Mouse (Mus musculus) spleen, adult 2 months (tissue): ENCODE results near the gene Kcnj15.

Source experiments
- CTCF ChIP-seq: fragments of 200-500 bp; IDR thresholded peaks from 2 replicates; pipeline ENCODE4 v1.5.1; 2011; ENCODE audit warnings: mild to moderate bottlenecking, inconsistent platforms; ENCODE audit not compliant: insufficient read depth, insufficient read length, insufficient replicate concordance; ENCODE audit errors: extremely low read depth
- POLR2A ChIP-seq: fragments of 200-500 bp; IDR thresholded peaks from 2 replicates; pipeline ENCODE4 v1.6.1; 2011; ENCODE audit warnings: low read depth, low read length, inconsistent platforms

DNA sequence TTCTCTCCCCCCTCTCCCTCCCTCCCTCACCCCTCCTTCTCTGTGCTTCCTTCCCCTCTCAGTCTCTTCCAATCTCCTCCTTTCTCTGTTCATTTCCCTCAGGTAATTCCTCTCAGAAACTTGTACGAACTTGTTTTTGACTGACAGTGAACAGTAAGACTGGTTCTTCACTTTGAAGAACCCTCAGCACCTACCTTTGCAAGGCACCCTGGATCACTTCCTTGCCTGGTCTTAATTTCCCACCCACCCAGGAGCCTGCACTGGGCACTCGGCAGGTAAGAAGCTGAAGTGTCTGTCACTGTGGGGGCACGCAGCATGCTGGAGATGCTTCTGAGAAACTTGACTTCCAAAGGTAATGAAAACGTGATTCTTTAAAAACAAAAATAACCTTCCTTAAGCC lies 742 bp downstream of the Kcnj15 start:
- TF ChIP-seq POLR2A (no peak), CTCF (no peak)
